ENCODE assay signal across 8 mouse cellular contexts in the genomic region with DNA sequence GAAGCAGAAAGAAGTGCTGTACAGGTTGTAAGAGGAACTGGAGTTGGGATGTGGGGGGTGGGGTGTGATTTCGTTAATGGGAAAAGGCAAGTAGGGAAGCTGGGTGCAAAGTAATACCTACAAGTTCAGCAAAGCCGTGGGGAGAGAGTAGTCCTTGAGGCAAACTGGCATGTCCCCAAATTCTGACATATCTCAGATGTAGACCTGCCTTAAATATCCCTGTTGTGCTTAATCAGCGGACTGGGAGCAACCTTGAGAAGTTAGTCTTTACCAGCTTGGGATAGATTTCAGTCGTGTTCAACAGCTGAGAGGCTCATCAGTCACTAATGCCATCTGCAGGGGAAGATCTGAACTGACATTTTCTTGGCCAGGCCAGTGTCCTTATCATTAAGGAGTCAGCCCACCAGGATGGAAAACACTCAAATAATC. TPM values are rescaled to one million over a fixed set of nuclear protein-coding genes. Genes with fewer than 3 reads are reported as not detected.
A peak's percentile ranks its signal among the peaks of the same experiment; 100 is the strongest.
DNase-seq lines count a peak whose midpoint lies in the region; ATAC-seq and TF ChIP-seq lines count a peak whose summit lies in the region.

No protein-coding gene starts in this region.

- peak; percentile 70 for DNase-seq in A20 (ENCODE audit: low read depth, low spot score)
- peak; percentile 55 to 70 for DNase-seq in cerebellum, postnatal 14 days
- DNase-seq in lung, postnatal 25 days (ENCODE audit: low spot score): peak; percentile 55
- peak; percentile 29 for DNase-seq in spleen, adult 12 weeks (ENCODE audit: low spot score)
- no peak for DNase-seq in ovary, adult 18-20 months (ENCODE audit: low spot score)

- H3K9me3 ChIP-seq in E14TG2a.4 (ENCODE audit: low read length): peaks cover 24% of the 10 kb centered on the region
- no peaks in the 10 kb centered on the region; the same call in 1 of the 2 replicates for H3K9me3 ChIP-seq in heart, embryonic 12.5 days (replicated peaks)
- no peaks in the 10 kb centered on the region for H3K9me3 ChIP-seq in kidney, embryonic 16.5 days (ENCODE audit: low read length)

- peak; percentile 38 for TF ChIP-seq CTCF in E14TG2a.4 (conservative IDR thresholded peaks at IDR 0.05; ENCODE audit: low read length)

- 12% methylated on average over 4 of the region's 4 CpGs for WGBS in heart, embryonic 12.5 days
- 24% methylated on average over 4 of the region's 4 CpGs for WGBS in kidney, embryonic 16.5 days

- H3K4me1 ChIP-seq in E14TG2a.4 (replicated peaks; ENCODE audit: low read depth, low read length): peaks cover 39% of the 10 kb centered on the region
- peaks cover 29% of the 10 kb centered on the region for H3K4me1 ChIP-seq in heart, embryonic 12.5 days (replicated peaks)
- H3K4me1 ChIP-seq in kidney, embryonic 16.5 days (ENCODE audit: insufficient read depth, low read length): peaks cover 20% of the 10 kb centered on the region

- peak overlapping the region; percentile 92 for H3K4me3 ChIP-seq in E14TG2a.4 (replicated peaks; ENCODE audit: low read length)
- peak overlapping the region; percentile 93; the same call in 1 of the 2 replicates for H3K4me3 ChIP-seq in heart, embryonic 12.5 days
- no peak overlapping the region for H3K4me3 ChIP-seq in kidney, embryonic 16.5 days (ENCODE audit: low read length)

- peaks cover 6% of the 10 kb centered on the region for H3K36me3 ChIP-seq in E14TG2a.4 (ENCODE audit: insufficient read depth, low read length)
- no peaks in the 10 kb centered on the region for H3K36me3 ChIP-seq in heart, embryonic 12.5 days
- no peaks in the 10 kb centered on the region for H3K36me3 ChIP-seq in kidney, embryonic 16.5 days (ENCODE audit: insufficient read depth, low read length)

- no peak for ATAC-seq in heart, embryonic 12.5 days (ENCODE audit: insufficient number of reproducible peaks, low FRiP score)
- ATAC-seq in kidney, embryonic 16.5 days (ENCODE audit: low FRiP score, low TSS enrichment): no peak

- H3K27ac ChIP-seq in heart, embryonic 12.5 days (ENCODE audit: poor library complexity, severe bottlenecking): peak overlapping the region; percentile 97; the same call in 1 of the 2 replicates
- H3K27ac ChIP-seq in kidney, embryonic 16.5 days (ENCODE audit: low read length): no peak overlapping the region

- peaks cover 2% of the 10 kb centered on the region; the same call in 1 of the 2 replicates for H3K27me3 ChIP-seq in E14TG2a.4 (ENCODE audit: insufficient read depth, low read length)
- no peaks in the 10 kb centered on the region for H3K27me3 ChIP-seq in heart, embryonic 12.5 days (replicated peaks)
- H3K27me3 ChIP-seq in kidney, embryonic 16.5 days (ENCODE audit: insufficient read depth, low read length): no peaks in the 10 kb centered on the region

- peak overlapping the region; percentile 59; the same call in 1 of the 2 replicates for H3K9ac ChIP-seq in heart, embryonic 12.5 days
- peak overlapping the region; percentile 72; the same call in 1 of the 2 replicates for H3K9ac ChIP-seq in kidney, embryonic 16.5 days (replicated peaks; ENCODE audit: low read length)

- peak overlapping the region; percentile 90 for H3K4me2 ChIP-seq in heart, embryonic 12.5 days
- H3K4me2 ChIP-seq in kidney, embryonic 16.5 days (replicated peaks; ENCODE audit: low read depth, low read length): peak overlapping the region; percentile 86

RNA-seq across cellular contexts. Expression of gene Scarb2, which starts 0.3 kb away (rescaled TPM):
- polyA plus RNA-seq in heart, embryonic 12.5 days (2016; fragmentation: Nextera tagmentation; extraction: Ambion mirVana): 17.7 and 18.0 TPM in 2 replicates
- polyA plus RNA-seq in kidney, embryonic 16.5 days (2015; fragmentation: Nextera tagmentation; extraction: Ambion mirVana): 8.4 and 9.5 TPM in 2 replicates

RNA-seq across cellular contexts. Expression of gene Fam47e, which starts 48.6 kb away (rescaled TPM):
- polyA plus RNA-seq in heart, embryonic 12.5 days (2016; fragmentation: Nextera tagmentation; extraction: Ambion mirVana): not detected in 2 replicates
- polyA plus RNA-seq in kidney, embryonic 16.5 days (2015; fragmentation: Nextera tagmentation; extraction: Ambion mirVana): 0.22 and 0.45 TPM in 2 replicates
